Mouse (Mus musculus): ENCODE results near the gene Abhd15. TPM values are rescaled to one million over a fixed set of nuclear protein-coding genes. Genes with fewer than 3 reads are reported as not detected.

Abhd15 gene
- polyA plus RNA-seq, 1 experiment from 2014 or later, result 0.15 TPM

DNA sequence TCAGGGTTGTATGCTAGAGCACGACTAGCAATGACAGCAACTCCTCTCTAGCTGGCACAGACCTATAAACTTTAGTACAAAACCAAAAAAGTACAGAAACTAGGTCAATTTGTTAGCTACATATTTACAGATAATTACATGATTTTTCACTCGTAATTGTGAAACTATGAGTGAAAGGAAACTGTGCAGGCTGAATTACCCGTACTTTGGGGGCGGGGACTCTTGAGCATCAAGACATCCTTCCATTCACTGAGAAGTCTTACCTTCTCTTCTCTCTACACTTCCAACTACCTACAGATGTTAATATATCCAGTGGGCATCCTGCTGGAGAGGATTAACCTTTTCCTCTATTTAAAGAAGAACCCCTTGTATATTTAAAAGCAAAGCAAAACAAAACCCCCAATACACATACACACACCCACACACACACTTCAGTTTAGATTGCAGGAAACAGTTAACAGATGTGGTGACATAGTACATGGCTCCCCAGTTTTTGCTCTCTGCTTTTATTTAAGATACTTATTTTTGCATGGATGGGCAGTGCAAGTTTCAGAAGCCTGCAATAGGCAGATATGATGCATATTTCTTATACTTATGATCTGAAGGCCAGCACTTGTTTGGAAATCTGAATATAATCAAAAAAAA, 17.4 kb downstream of the Abhd15 start:
- TF ChIP-seq CTCF (IDR thresholded peaks at IDR 0.05), result no peak
- CTCF ChIA-PET, result interaction anchor here (1.2 to 1.4 kb wide), 2 partner anchors 10 to 21 kb away, joined by 3 to 4 read pairs; no protein-coding TSS in a partner anchor

DNA sequence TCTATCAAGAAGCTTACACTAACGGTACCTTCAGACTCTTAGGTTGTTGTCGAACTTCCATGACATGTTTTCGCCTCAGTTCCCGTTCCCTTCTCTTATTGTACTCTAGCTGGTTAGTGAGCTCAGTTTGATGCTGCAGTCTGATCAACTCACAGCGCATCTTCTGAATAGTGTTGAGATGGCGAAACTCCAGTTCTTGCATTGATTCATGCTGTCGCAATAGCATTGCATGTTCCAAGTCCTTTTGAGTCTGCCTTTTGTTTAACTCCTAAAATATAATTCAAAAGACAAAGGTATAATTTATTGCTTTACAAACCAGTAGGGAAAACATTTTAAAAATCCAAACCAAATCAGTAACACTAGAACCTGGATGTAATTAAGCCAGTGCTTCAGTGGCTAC, 30.3 kb downstream of the Abhd15 start:
- no peaks in the 10 kb centered on the region for H3K27me3 ChIP-seq
- ATAC-seq (no peak), DNase-seq (ENCODE audit: low read depth, low spot score) (no peak)
- in situ Hi-C loops (cut with MboI; ENCODE audit: low pct_unique_long_range_greater_than_20kb), result no loop called here
- POLR2A ChIA-PET, result no interaction called here
- CTCF ChIA-PET, result no interaction called here
- TF ChIP-seq CTCF (IDR thresholded peaks at IDR 0.05), result no peak

More for the DNA sequence above, 17.4 kb downstream of the Abhd15 start:
- POLR2A ChIA-PET, result no interaction called here
- ATAC-seq, result no peak
- in situ Hi-C loops (cut with MboI; ENCODE audit: low pct_unique_long_range_greater_than_20kb), result no loop called here
- no peak for DNase-seq (ENCODE audit: low read depth, low spot score)
- no peaks in the 10 kb centered on the region for H3K27me3 ChIP-seq

DNA sequence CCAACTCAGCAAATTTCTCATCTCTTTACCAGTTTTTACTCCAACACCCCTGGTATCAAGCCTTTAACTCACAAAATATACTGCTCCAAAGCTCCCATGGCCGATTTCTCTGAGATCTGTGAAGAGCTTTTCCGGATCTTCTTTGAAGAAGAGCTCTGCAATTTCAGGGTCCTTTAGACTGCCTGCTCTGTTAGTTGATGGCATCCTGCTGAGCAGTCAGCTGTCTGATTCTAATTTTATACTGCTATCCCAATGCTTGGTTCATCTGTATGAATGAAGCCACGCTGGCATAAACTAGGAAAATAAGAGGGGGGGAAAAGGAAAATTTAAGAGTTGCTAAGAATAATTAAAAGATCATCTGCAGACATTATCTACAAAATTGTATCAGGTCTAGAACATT, 70.3 kb downstream of the Abhd15 start:
- no peaks in the 10 kb centered on the region for H3K27me3 ChIP-seq
- no peak for DNase-seq (ENCODE audit: low read depth, low spot score)
- TF ChIP-seq CTCF (IDR thresholded peaks at IDR 0.05), result no peak
- ChIA-PET POLR2A (no interaction called here), CTCF (no interaction called here)
- no peak for ATAC-seq
- in situ Hi-C loops (cut with MboI; ENCODE audit: low pct_unique_long_range_greater_than_20kb), result no loop called here

Other genes starting within 250 kb of the Abhd15 start
- gene Coro6, start 52.7 kb upstream of the Abhd15 start, polyA plus RNA-seq (2021), result 18.0 TPM
- gene Ankrd13b, start 25.4 kb upstream of the Abhd15 start, polyA plus RNA-seq (2021), result 30.0 TPM
- gene Git1, start 21.6 kb upstream of the Abhd15 start, polyA plus RNA-seq (2021), result 76.8 TPM
- 20.5 TPM for gene Trp53i13, start 859 bp downstream of the Abhd15 start, polyA plus RNA-seq (2021)
- gene Gm10392, start 4.1 kb downstream of the Abhd15 start, polyA plus RNA-seq (2021), result not detected
- gene Taok1, start 92.7 kb downstream of the Abhd15 start, polyA plus RNA-seq (2021), result 28.7 TPM
- gene Nufip2, start 171.0 kb downstream of the Abhd15 start, polyA plus RNA-seq (2021), result 50.3 TPM
- gene Cryba1, start 210.2 kb downstream of the Abhd15 start, polyA plus RNA-seq (2021), result not detected
- gene Myo18a, start 248.1 kb downstream of the Abhd15 start, polyA plus RNA-seq (2021), result 166 TPM